Mouse (Mus musculus): ENCODE data around the gene Tmem164.

The Tmem164 gene

GRCm38 (mm10) chrX:142828184-142828908 lies 147.1 kb downstream of the Tmem164 start:
- DNase-seq (ENCODE audit: low spot score in 2 of 2) = no peak

DNA sequence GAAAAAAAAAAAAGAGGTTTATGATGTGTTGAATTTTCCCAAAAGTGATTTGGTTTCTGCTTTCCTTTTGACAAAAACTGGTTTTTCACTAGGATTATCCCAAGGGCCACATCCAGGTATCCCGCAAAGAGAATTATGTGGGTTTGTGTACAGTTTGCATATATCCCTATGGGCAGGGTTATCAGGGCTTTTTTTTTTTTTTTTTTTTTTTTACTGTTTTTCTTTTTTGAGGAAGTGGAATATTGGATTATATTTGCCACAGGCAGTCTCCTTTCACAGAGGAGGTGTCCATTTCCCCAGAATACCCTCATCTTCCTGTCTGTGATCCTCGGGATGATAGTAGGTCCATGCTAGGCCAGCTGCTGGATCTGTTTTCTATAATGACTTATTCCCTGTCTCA lies 148.1 kb downstream of the Tmem164 start:
- DNase-seq (ENCODE audit: low spot score in 2 of 2) = no peak

DNA sequence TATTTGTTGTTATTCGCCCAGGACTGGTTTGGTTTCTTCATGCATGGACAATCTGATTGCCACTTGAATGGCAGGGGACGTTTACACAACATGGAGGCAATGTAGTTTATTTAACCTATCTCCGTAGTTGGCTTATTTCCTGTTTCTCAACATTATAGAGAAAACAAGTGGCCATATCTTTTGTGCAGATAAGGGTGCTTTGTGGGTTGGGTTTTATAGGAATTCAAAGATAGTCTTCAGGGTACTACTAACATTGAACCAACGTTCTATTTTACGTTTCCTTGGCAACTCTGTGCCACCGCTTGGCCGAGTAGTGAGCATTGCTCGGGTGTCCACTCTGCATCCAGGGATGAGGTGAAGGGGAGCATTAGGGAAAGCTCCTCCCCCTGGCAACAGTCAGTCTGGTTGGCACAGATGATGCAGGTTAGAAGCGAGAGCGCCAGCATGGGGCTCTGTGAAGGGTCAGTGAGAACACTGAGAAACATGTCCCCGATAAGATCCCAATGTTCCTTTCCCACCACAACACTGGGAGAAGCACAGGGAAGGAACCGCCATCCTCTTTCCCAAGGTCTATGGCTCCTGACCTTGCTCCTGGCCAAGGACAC lies 148.8 kb downstream of the Tmem164 start:
- no peak for DNase-seq (ENCODE audit: low spot score in 2 of 2)

GRCm38 (mm10) chrX:142830572-142830971 lies 149.4 kb downstream of the Tmem164 start:
- DNase-seq (ENCODE audit: low spot score in 2 of 2) = no peak

GRCm38 (mm10) chrX:142832221-142832620 lies 151.0 kb downstream of the Tmem164 start:
- DNase-seq (ENCODE audit: low spot score in 2 of 2) = no peak

DNA sequence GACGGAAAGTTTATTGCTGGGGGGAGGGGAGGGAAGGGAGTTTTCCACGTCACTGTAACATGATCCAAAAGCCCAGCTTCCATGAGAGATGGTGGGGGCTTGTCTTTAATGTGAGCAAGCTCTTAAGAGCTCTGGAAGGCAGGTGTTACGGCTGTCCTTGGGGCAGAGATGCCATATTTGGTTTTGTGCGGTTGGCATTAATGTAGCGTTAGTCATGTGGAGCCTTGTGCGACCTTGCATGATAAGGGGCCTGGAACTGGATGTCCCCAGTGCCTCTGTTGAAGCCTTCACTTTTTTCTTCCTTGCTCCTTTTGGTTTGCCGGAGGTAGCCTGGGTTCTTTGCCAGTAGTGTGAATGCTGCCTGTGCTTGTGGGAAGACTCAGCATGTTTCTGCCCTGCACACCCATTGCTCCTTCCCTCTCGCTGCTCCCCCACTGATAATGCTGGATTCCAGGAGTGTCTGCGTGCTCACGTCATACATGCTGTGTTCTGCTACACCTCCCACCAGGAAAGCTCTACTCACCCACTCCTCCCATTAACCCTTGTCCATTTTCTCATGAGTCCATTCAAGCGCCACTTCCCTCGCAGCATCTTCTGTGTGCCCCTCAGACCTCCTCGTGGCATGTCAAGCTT lies 152.1 kb downstream of the Tmem164 start:
- no peak for DNase-seq (ENCODE audit: low spot score in 2 of 2)

GRCm38 (mm10) chrX:142834807-142835206 lies 153.6 kb downstream of the Tmem164 start:
- DNase-seq (ENCODE audit: low spot score in 2 of 2) = no peak

DNA sequence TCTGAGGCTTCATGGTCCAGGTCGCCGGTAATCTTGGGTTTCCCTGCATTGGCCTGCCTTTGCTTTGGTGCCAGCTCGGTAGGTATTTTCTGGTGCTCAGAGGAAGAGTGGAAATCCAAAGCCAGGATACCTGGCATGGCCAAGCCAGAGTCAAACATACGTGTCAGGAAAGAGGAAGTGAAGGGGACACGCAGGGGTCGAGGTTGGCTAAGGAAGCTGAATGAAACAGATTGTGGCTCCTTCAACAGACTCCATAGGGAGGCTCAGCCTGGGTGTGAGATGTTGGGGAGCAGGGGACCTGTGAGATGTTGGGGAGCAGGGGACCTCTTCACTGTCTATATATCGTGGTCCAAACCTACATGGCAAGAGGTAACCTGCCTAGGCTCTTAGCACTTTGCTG lies 155.2 kb downstream of the Tmem164 start:
- no peak for DNase-seq (ENCODE audit: low spot score in 2 of 2)

DNA sequence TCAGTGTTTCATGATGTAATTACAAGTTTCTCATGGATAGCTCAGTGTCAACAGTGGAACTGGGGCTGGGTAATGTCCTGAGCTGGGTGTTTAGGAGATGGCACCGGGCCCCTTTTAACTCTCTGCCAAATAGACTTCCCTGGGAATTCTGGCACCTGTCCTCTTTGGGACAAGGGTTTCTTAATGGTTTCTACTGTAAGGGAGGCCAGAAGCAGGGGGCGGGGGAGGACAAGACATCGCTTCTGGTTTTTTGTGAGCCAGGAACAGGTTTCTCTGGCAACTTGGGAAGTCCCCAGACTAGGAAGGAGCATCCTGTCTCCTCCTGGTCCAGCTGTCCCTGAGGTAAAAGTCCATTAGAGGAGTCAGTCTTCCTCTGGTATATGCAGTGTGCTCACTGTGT lies 156.1 kb downstream of the Tmem164 start:
- DNase-seq (ENCODE audit: low spot score in 2 of 2) = no peak

DNA sequence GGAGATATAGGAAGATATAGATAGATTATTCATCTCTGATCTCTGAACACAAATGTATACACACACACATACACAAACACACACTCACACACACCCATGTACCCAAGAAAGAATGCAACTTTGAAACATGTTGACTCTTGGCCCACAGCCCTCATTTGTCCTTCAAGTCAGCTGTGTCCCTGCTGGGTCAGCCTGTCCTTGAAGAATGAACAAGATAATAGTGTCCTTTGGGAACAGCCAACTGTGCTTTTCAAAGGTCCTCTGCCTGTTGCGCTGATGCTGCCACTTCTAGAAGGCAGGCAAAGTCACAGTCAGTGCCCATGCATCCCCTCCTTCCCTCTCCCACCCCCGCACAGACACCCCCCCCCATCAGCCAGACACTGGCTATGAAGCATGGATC lies 157.6 kb downstream of the Tmem164 start:
- no peak for DNase-seq (ENCODE audit: low spot score in 2 of 2)

- DNase-seq (ENCODE audit: low spot score in 2 of 2) = no peak
Measured at GRCm38 (mm10) chrX:142839411-142839810, 158.2 kb downstream of the Tmem164 start.

GRCm38 (mm10) chrX:142841916-142842315 lies 160.7 kb downstream of the Tmem164 start:
- no peak for DNase-seq (ENCODE audit: low spot score in 2 of 2)

DNA sequence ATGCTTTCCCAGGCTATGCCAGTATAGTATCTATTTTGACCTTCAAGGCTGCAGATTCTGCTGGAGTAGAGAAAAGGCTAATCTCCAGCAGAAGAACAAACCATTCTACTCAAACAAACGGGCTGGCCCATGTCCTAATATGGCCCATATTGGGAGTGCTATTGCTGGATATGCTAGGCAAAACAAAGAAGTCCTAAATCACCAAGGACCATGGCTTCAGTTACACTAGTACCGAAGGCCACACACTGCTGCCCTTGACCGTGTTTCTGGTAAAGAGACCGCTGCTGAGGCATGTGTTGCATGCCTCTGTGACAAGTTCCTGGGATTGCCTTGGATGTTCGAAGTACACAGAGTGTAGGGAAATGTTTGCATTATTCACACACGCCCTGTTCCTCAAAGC lies 165.1 kb downstream of the Tmem164 start:
- no peak for DNase-seq (ENCODE audit: low spot score in 2 of 2)

DNA sequence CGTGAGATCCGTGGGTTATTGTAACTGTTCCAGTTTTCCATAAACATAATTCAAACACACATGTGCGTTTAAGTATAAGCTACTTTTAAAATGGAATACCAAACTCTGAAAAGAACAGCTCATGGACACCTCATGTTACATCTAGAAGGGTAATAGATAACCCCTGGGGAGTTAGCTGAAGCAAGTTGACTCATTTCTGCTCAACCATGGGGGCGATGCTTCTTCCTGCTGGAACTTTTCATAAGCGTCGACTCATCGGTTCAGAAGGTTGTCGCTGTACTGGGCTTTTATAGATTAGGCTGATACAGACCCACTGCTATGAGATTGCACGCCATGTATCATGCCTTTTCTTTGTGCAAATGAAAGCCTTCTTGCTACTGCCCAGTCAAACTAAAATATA lies 166.8 kb downstream of the Tmem164 start:
- DNase-seq (ENCODE audit: low spot score in 2 of 2) = no peak

GRCm38 (mm10) chrX:142869844-142870243 lies 188.6 kb downstream of the Tmem164 start:
- no peak for DNase-seq (ENCODE audit: low spot score in 2 of 2)

DNA sequence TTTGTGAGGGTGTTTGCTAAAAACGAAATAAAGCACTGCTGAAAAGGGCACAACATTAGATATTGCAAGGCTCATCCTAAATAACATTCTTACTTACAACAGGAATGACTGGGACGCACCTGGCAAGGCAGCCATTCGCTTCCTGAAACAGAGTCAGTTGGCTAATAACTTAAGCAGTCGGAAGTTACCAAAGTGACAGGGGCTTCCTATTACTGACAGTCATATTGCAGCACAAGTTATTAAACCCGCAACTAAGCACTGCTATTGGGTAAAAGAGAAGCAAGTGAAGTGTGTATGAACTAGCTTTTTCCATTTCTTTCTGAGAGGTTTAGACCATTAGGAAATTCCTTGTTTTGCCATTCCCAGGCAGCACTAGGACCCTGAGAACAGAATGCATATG lies 201.0 kb downstream of the Tmem164 start:
- no peak for DNase-seq (ENCODE audit: low spot score in 2 of 2)

DNA sequence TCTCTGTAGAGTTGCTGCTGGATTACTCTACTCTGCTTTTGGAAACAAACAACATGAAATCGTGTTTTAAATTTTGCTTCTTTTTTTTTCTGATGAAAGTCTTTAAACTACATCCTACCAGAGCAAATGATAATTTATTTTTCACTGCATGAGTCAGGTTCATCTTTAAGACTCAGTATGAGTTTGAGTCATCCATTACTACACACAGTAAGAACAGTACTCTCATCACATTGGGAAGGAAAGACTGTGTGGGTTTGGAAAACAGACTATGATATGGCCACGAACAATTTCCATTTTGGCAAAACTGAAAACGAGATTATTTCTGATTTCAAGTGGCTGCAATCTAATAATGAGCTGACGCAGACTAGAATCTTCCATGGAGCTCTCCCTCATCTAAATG lies 202.4 kb downstream of the Tmem164 start:
- DNase-seq (ENCODE audit: low spot score in 2 of 2) = no peak

GRCm38 (mm10) chrX:142885962-142886361 lies 204.8 kb downstream of the Tmem164 start:
- DNase-seq (ENCODE audit: low spot score in 2 of 2) = no peak

Data from natural killer cell, adult 2 months (primary cell).